Mouse (Mus musculus): Measurements from ENCODE around the gene Zbtb46. TPM values are rescaled to one million over a fixed set of nuclear protein-coding genes. Genes with fewer than 3 reads are reported as not detected.

Zbtb46 gene
- polyA plus RNA-seq, 1 experiment: 7.5 TPM

DNA sequence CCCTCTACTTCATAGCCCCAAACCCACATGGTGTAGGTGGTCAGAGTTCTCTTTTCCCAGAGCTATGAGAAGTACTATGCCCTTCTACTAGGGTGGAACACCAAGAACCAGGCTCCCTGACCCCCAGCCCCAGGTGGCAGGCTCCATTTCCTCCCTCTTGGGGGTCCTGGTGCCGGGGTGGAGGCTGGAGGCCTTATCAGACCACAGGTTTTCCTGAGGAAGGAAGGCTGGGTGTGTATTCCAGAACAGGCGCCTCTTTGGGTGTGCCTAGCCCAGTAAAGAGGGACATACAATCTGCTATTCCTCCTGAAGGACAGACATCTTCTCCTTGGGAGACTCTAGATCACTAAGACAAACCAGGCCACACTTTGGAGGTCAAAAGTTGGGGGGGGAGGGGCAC lies 11.1 kb upstream of the Zbtb46 start:
- no peak for TF ChIP-seq POLR2A (IDR thresholded peaks at IDR 0.05; ENCODE audit: extremely low read depth, insufficient read depth, low read length)
- TF ChIP-seq CTCF (IDR thresholded peaks at IDR 0.05; ENCODE audit: extremely low read depth, insufficient read depth, low read length): no peak
- Histone ChIP-seq H3K27ac (ENCODE audit: insufficient read depth, low read length) (peak overlapping the region; percentile 6; the same call in 1 of the 2 replicates), H3K4me1 (ENCODE audit: control insufficient read depth, insufficient read depth, low read length) (0 out of 2 replicates have a peak, but pooled peaks cover 1% of the 10 kb centered on the region), H3K4me3 (ENCODE audit: insufficient read depth, low read length) (no peak overlapping the region)

DNA sequence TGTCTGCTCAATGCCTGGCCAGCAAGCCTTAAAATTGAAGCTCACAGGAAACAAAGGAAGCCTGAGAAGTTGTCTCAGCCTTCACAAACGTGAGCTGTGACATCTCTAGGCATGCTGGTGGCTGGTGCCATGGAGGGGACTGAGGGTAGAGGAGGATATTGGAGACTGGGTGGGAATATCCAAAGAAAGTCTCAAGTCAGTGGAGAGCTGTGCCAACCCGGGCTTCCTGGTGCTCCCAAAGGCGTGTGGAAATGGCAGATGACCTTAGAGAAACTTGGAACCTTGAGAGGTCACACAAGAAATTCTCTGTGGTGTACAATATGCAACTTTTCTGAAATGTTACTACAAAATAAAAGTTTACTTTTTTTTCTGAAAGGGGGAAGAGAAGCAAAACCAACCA lies 6.2 kb upstream of the Zbtb46 start:
- Histone ChIP-seq H3K27ac (ENCODE audit: insufficient read depth, low read length) (no peak overlapping the region), H3K4me3 (ENCODE audit: insufficient read depth, low read length) (no peak overlapping the region), H3K4me1 (ENCODE audit: control insufficient read depth, insufficient read depth, low read length) (no peaks in the 10 kb centered on the region)
- TF ChIP-seq POLR2A (IDR thresholded peaks at IDR 0.05; ENCODE audit: extremely low read depth, insufficient read depth, low read length) (no peak), CTCF (IDR thresholded peaks at IDR 0.05; ENCODE audit: extremely low read depth, insufficient read depth, low read length) (no peak)

DNA sequence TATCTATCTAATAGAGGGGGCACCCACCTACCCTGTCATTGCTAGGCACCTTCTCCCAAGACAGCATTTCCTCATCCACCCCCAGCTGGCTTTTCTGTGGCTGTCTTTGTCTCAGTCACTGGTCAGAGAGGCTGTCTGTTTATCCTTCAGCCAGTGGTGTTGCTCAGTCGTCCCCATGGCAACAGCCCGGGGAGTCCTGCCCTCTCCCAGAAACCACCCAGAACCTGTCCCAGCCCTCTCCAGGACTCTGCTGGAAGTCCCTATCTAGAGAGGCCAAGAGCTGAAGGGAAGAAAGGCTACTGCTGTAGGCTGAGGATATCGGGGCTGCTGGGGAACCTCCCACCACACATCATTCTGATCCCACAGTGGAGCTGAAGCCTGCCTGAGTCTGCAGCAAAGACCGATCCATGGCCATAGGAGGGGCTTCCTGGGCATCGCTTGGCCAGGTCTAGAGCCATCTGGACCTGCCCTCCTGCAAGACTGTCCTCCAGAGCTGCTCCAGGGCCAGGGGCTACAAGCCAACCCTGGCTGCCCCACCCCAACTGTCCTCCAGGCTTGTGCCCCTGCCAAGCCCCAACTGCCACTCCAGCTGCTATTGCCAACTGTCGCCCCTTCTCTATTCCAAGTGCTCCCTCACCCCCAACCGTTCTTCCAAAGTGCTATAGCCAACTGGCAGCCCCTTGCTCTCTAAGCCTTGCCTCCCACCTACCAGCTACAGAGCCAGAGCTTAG lies 3.9 kb upstream of the Zbtb46 start:
- H3K4me1 ChIP-seq (ENCODE audit: control insufficient read depth, insufficient read depth, low read length): no peaks in the 10 kb centered on the region
- H3K27ac ChIP-seq (ENCODE audit: insufficient read depth, low read length): no peak overlapping the region
- H3K4me3 ChIP-seq (ENCODE audit: insufficient read depth, low read length): no peak overlapping the region
- no peak for TF ChIP-seq CTCF (IDR thresholded peaks at IDR 0.05; ENCODE audit: extremely low read depth, insufficient read depth, low read length)
- no peak for TF ChIP-seq POLR2A (IDR thresholded peaks at IDR 0.05; ENCODE audit: extremely low read depth, insufficient read depth, low read length)

DNA sequence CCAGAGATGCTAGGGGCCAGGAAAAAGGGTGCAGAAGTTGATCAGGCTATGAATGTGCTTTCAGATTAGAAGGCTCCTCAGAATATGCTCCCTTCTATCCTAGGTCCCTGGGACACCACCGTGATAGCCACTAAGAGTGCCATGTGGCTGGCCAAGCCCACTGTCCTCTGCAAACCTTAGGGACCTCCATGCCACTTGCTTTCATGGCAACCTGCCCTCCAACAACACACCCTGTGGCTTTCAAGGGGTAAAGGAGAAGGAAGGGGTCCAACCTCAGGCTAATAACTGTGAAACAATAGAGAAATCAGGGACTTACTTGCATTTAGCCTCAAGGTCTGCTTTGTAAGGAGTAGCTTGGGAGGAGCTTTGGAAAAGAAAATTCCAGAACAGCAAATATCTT lies 3.4 kb upstream of the Zbtb46 start:
- H3K4me3 ChIP-seq (ENCODE audit: insufficient read depth, low read length): no peak overlapping the region
- TF ChIP-seq CTCF (IDR thresholded peaks at IDR 0.05; ENCODE audit: extremely low read depth, insufficient read depth, low read length) (no peak), POLR2A (IDR thresholded peaks at IDR 0.05; ENCODE audit: extremely low read depth, insufficient read depth, low read length) (no peak)
- H3K27ac ChIP-seq (ENCODE audit: insufficient read depth, low read length): no peak overlapping the region
- no peaks in the 10 kb centered on the region for H3K4me1 ChIP-seq (ENCODE audit: control insufficient read depth, insufficient read depth, low read length)

DNA sequence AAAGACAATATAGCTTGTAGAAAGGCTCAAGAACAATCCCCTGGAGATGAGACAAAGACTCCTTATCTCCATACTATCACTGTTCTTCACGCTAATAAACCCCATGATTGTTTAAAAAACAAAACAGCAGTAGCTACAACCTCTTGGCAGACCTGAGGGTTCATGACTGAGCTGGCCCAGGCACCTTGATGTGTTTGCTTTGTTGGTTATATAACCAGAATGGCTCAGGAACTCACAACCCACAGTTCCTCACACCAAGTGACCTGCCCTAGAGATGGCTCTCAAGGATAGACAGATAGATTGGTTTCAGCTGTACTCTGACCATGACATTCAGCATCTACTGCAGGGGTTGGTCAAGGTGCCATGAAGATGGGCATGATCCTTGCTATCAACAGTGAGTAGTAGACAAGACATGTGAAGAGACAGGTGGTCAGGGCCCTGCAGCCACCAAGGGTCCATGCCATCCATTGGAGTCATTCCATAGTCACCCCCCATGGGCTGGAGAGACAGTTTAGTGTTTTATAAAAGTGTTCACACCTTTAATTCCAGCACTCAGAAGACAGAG lies 2.4 kb upstream of the Zbtb46 start:
- Histone ChIP-seq H3K27ac (ENCODE audit: insufficient read depth, low read length) (no peak overlapping the region), H3K4me1 (ENCODE audit: control insufficient read depth, insufficient read depth, low read length) (no peaks in the 10 kb centered on the region), H3K4me3 (ENCODE audit: insufficient read depth, low read length) (no peak overlapping the region)
- TF ChIP-seq CTCF (IDR thresholded peaks at IDR 0.05; ENCODE audit: extremely low read depth, insufficient read depth, low read length) (no peak), POLR2A (IDR thresholded peaks at IDR 0.05; ENCODE audit: extremely low read depth, insufficient read depth, low read length) (no peak)

DNA sequence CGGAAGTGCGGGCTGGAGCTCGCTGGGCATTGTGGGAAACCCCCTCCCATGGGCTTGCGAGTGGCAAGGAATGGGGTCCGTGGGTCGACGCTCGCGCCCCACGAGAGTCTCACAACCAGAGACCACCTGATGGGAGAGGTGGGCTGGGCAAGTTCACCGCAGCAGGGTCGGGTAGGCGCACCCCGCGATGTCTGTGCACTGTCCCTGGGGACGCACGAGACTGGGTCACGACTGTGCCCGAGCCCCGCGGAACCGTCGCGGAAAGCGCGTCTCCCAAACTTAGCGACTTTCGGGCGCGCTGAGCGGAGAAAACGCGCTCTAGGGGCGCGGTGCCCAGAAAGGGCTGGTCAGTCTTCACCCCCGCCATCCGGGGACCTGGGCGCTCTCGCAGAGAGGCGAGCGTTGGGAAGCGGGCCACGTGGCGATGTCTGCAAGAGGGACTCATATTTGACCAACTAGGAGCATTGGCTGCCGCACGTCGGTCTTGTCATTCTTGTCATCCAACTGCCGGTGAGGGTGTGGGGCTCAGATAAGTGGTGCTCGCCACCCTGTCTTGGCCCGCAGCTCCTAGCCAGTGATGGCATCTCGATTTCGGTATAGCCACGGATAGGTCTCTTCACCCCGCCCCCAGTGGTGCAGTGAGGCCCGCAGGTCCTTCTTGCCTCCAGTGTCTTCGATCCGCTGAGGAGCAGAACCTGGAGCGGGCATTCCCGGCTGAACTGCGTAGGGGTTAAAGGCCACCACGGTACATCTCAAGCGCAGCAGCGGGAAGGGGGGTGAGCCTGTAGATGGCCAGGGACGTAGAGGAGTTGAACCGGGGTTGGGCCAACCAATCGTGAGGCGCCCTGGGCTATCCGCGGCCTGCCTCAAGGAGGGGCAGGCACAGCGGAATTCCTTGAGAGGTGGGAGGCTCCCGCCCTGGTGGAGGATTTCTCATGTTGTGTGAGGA lies 721 bp upstream of the Zbtb46 start:
- Histone ChIP-seq H3K27ac (ENCODE audit: insufficient read depth, low read length) (0 out of 2 replicates have a peak overlapping the region, but pooled peaks have one; percentile 21), H3K4me3 (ENCODE audit: insufficient read depth, low read length) (peak overlapping the region; percentile 56), H3K4me1 (ENCODE audit: control insufficient read depth, insufficient read depth, low read length) (no peaks in the 10 kb centered on the region)
- no peak for TF ChIP-seq CTCF (IDR thresholded peaks at IDR 0.05; ENCODE audit: extremely low read depth, insufficient read depth, low read length)
- TF ChIP-seq POLR2A (IDR thresholded peaks at IDR 0.05; ENCODE audit: extremely low read depth, insufficient read depth, low read length): no peak

DNA sequence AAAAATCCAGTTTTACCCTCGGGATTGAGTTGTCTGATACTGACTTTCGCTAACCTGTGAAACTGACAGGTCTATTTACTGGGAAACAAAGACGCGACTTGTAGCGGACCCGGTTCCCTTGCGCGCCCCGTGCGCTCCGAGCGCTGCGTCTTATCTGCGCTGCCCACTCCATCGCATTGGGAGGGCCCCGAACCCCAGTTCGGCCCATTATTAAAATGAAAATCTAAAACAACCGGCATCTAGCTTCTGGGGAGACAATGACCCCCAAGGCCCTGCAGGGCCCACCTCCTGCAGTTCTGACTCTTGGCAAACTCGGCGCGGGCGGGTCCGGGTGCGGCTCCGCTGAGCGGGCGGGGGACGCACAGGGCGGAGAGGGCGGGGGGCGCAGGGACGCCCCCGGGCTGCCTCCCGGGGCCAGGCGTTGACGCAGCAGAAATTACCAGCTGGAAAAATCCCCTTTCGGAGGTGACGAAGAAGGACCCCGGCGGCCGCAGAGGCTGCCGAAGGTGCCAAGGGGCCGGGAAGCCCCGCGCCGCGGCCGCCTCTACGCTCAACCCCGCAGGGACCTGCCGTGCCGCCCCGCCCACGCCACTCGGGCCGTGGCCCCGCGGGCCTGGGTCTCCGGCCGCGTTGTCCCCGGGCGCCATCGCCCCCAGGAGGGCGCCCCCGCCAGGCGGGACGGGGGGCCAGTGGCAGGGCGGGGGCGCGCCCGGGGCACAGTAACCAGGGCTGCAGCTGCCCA lies 644 bp downstream of the Zbtb46 start:
- no peaks in the 10 kb centered on the region for H3K4me1 ChIP-seq (ENCODE audit: control insufficient read depth, insufficient read depth, low read length)
- H3K27ac ChIP-seq (ENCODE audit: insufficient read depth, low read length): peak overlapping the region; percentile 48; the same call in 1 of the 2 replicates
- TF ChIP-seq POLR2A (IDR thresholded peaks at IDR 0.05; ENCODE audit: extremely low read depth, insufficient read depth, low read length): no peak
- no peak for TF ChIP-seq CTCF (IDR thresholded peaks at IDR 0.05; ENCODE audit: extremely low read depth, insufficient read depth, low read length)
- H3K4me3 ChIP-seq (ENCODE audit: insufficient read depth, low read length): peak overlapping the region; percentile 56

DNA sequence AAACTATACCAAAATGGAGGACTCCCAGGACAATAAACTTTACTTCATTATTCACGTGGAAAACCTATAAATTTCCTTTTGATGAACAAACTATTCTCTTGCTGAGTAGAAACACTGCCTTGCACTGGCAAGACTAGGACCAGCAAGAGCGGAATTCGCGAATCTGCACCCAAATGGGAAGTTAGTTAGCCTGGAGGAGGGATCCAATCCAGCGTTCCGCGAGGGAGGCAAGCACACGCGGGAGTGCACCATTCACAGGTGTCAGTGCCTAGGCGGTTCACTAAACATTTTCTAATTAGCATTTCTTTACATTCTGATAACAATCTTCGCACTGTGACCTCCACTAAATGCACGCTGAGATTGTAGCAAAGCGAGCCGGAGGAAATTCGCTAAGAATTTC lies 1.4 kb downstream of the Zbtb46 start:
- Histone ChIP-seq H3K27ac (ENCODE audit: insufficient read depth, low read length) (no peak overlapping the region), H3K4me3 (ENCODE audit: insufficient read depth, low read length) (peak overlapping the region; percentile 56; the same call in 1 of the 2 replicates), H3K4me1 (ENCODE audit: control insufficient read depth, insufficient read depth, low read length) (no peaks in the 10 kb centered on the region)
- TF ChIP-seq POLR2A (IDR thresholded peaks at IDR 0.05; ENCODE audit: extremely low read depth, insufficient read depth, low read length): no peak
- no peak for TF ChIP-seq CTCF (IDR thresholded peaks at IDR 0.05; ENCODE audit: extremely low read depth, insufficient read depth, low read length)

DNA sequence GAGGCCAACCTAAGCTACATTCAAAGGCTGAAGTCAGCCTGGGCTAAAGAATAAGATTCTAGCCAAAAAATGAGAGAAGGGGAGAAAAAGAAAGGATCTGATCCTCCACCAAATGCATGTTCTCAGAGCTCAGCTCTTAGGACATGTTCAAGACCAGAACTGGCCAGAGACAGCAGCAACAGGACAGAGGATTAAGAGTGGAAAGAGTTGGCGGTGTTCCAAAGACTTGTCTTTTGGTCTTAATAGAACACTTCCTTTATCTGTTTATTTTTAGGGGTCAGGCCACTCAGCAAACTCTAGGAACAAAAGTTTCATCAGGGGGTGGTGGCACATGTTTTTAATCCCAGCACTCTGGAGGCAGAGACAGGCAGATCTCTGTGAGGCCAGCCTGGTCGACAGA lies 3.3 kb downstream of the Zbtb46 start:
- Histone ChIP-seq H3K4me3 (ENCODE audit: insufficient read depth, low read length) (no peak overlapping the region), H3K4me1 (ENCODE audit: control insufficient read depth, insufficient read depth, low read length) (no peaks in the 10 kb centered on the region), H3K27ac (ENCODE audit: insufficient read depth, low read length) (no peak overlapping the region)
- TF ChIP-seq POLR2A (IDR thresholded peaks at IDR 0.05; ENCODE audit: extremely low read depth, insufficient read depth, low read length): no peak
- TF ChIP-seq CTCF (IDR thresholded peaks at IDR 0.05; ENCODE audit: extremely low read depth, insufficient read depth, low read length): no peak
